10 mouse cellular contexts compared by ENCODE assay signal in the genomic region with DNA sequence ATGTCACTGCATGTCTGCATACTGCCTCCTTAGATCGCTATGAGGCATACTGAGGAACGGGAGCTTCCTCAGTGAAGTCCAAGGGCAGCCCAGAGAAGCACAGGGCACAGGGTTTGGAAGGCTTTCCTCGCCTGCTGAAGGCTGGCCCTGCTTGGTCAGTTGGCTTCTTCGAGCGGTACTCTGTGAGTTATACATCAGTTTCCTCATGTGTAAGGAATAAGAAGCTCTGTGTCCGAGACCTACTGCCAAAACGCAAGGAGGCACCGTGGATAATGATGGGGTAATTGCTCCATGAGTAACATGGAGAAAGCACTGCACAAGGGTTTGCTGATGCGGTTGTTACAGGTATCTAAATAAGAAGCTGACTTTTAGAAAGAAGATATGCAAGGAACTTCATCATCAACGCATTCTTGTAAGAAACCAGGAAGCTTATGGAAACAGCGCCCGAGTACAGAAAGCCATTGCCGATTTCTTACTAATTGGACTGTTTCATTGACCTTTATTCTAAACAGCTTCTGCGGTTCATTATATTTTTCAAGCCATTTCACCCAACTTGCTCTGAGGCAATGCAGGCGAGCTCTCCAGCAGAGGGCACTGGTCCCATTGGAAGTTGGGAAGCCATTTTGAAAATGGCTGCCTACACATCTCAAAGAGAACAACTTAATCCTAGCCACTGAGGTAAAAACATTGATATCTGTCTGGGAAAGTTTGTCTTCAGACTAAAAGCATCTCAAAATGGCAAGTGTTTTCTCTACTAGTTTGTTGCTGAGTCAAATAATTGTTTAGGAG.
DNase-seq lines count a peak whose midpoint lies in the region; ATAC-seq and TF ChIP-seq lines count a peak whose summit lies in the region.
"Had no signal": no experiment of that assay in that cellular context is flagged by ENCODE, and none has a peak within 500 bp of the region (broad histone marks: within the 10 kb centered on the region; RNA-seq: fewer than 3 reads in every experiment).

No protein-coding gene starts in this region.

- no peak overlapping the region for H3K27ac ChIP-seq in hindbrain, postnatal 0 days
- H3K27ac ChIP-seq in hindbrain, embryonic 13.5 days = no peak overlapping the region
- H3K27ac ChIP-seq in midbrain, embryonic 11.5 days (ENCODE audit: low read depth, low read length) = no peak overlapping the region; the same call in 1 of the 2 replicates
- no peak overlapping the region for H3K27ac ChIP-seq in midbrain, embryonic 13.5 days
- no peak overlapping the region for H3K27ac ChIP-seq in cortical plate, adult 2 months (ENCODE audit: insufficient read depth, low read length)
- no peak overlapping the region for H3K27ac ChIP-seq in stomach, postnatal 0 days (replicated peaks)
- H3K27ac ChIP-seq: heart, embryonic 13.5 days had no signal

- TF ChIP-seq POLR2A in cortical plate, adult 2 months (IDR thresholded peaks at IDR 0.05; ENCODE audit: extremely low read depth, insufficient read depth, low read length) = no peak

- no peak overlapping the region for H3K4me3 ChIP-seq in hindbrain, postnatal 0 days (ENCODE audit: low read length)
- H3K4me3 ChIP-seq in hindbrain, embryonic 13.5 days = no peak overlapping the region
- H3K4me3 ChIP-seq in midbrain, embryonic 11.5 days (ENCODE audit: low read depth, low read length) = no peak overlapping the region
- no peak overlapping the region for H3K4me3 ChIP-seq in midbrain, embryonic 13.5 days (replicated peaks)
- no peak overlapping the region for H3K4me3 ChIP-seq in cortical plate, adult 2 months (ENCODE audit: insufficient read depth, low read length)
- no peak overlapping the region for H3K4me3 ChIP-seq in stomach, postnatal 0 days (ENCODE audit: low read depth, low read length)
- H3K4me3 ChIP-seq: heart, embryonic 13.5 days had no signal

- peaks cover 4% of the 10 kb centered on the region; the same call in 1 of the 2 replicates for H3K4me1 ChIP-seq in hindbrain, postnatal 0 days (ENCODE audit: insufficient read depth, low read length)
- peaks cover 20% of the 10 kb centered on the region for H3K4me1 ChIP-seq in hindbrain, embryonic 13.5 days (replicated peaks)
- H3K4me1 ChIP-seq in midbrain, embryonic 11.5 days (ENCODE audit: control insufficient read depth, insufficient read depth, low read length) = peaks cover 18% of the 10 kb centered on the region
- H3K4me1 ChIP-seq in midbrain, embryonic 13.5 days (replicated peaks) = peaks cover 21% of the 10 kb centered on the region
- H3K4me1 ChIP-seq in cortical plate, adult 2 months (ENCODE audit: control insufficient read depth, insufficient read depth, low read length) = no peaks in the 10 kb centered on the region
- no peaks in the 10 kb centered on the region for H3K4me1 ChIP-seq in stomach, postnatal 0 days (replicated peaks; ENCODE audit: control insufficient read depth, insufficient read depth)

- TF ChIP-seq EP300 in stomach, postnatal 0 days (optimal IDR thresholded peaks at IDR 0.05) = no peak

- 87% methylated on average over 15 of the region's 15 CpGs for WGBS in hindbrain, postnatal 0 days
- WGBS in hindbrain, embryonic 13.5 days = 89% methylated on average over 15 of the region's 15 CpGs
- WGBS in midbrain, embryonic 11.5 days = 86% methylated on average over 15 of the region's 15 CpGs
- WGBS in midbrain, embryonic 13.5 days = 85% methylated on average over 15 of the region's 15 CpGs
- 87% methylated on average over 15 of the region's 15 CpGs for WGBS in stomach, postnatal 0 days

- no peak overlapping the region for H3K4me2 ChIP-seq in hindbrain, postnatal 0 days (ENCODE audit: low read depth, low read length)
- H3K4me2 ChIP-seq in hindbrain, embryonic 13.5 days = no peak overlapping the region
- H3K4me2 ChIP-seq in midbrain, embryonic 11.5 days = no peak overlapping the region
- H3K4me2 ChIP-seq in midbrain, embryonic 13.5 days (replicated peaks) = no peak overlapping the region
- H3K4me2 ChIP-seq in stomach, postnatal 0 days (replicated peaks; ENCODE audit: low read depth) = no peak overlapping the region

- no peaks in the 10 kb centered on the region; the same call in 1 of the 2 replicates for H3K27me3 ChIP-seq in hindbrain, postnatal 0 days (ENCODE audit: insufficient read depth, low read length)
- H3K27me3 ChIP-seq in hindbrain, embryonic 13.5 days = peaks cover 26% of the 10 kb centered on the region; the same call in 1 of the 2 replicates
- H3K27me3 ChIP-seq in midbrain, embryonic 11.5 days (ENCODE audit: control insufficient read depth, insufficient read depth, low read length) = peaks cover under 1% of the 10 kb centered on the region; the same call in 1 of the 2 replicates
- H3K27me3 ChIP-seq in midbrain, embryonic 13.5 days = peaks cover 39% of the 10 kb centered on the region
- H3K27me3 ChIP-seq in stomach, postnatal 0 days (ENCODE audit: control insufficient read depth, insufficient read depth, low read length) = no peaks in the 10 kb centered on the region

- H3K36me3 ChIP-seq in hindbrain, postnatal 0 days (ENCODE audit: insufficient read depth, low read length) = no peaks in the 10 kb centered on the region
- H3K36me3 ChIP-seq in hindbrain, embryonic 13.5 days = no peaks in the 10 kb centered on the region
- H3K36me3 ChIP-seq in midbrain, embryonic 11.5 days (ENCODE audit: control insufficient read depth, insufficient read depth, low read length) = no peaks in the 10 kb centered on the region
- no peaks in the 10 kb centered on the region for H3K36me3 ChIP-seq in midbrain, embryonic 13.5 days
- H3K36me3 ChIP-seq in stomach, postnatal 0 days (ENCODE audit: control insufficient read depth, insufficient read depth, low read length) = no peaks in the 10 kb centered on the region
- H3K36me3 ChIP-seq: heart, embryonic 13.5 days had no signal

- peak; percentile 50 for TF ChIP-seq CTCF in hindbrain, postnatal 0 days (IDR thresholded peaks at IDR 0.05; ENCODE audit: low read depth)
- 0 out of 2 replicates have a peak, but pooled peaks have one; percentile 9 for TF ChIP-seq CTCF in cortical plate, adult 2 months (IDR thresholded peaks at IDR 0.05; ENCODE audit: extremely low read depth, insufficient read depth, low read length)
- peak; percentile 41 for TF ChIP-seq CTCF in stomach, postnatal 0 days (IDR thresholded peaks at IDR 0.05; ENCODE audit: low read depth)

- ATAC-seq in hindbrain, postnatal 0 days = no peak
- ATAC-seq in hindbrain, embryonic 13.5 days (ENCODE audit: low FRiP score) = no peak
- no peak for ATAC-seq in midbrain, embryonic 11.5 days (ENCODE audit: low FRiP score)
- ATAC-seq in midbrain, embryonic 13.5 days = no peak
- no peak for ATAC-seq in stomach, postnatal 0 days (ENCODE audit: low FRiP score, low TSS enrichment)
- ATAC-seq: inflammation-experienced regulatory T-cells, adult 6 months had no signal

- peak; percentile 51 for DNase-seq in hindbrain, postnatal 0 days (ENCODE audit: low spot score)
- peak; percentile 91 for DNase-seq in midbrain, embryonic 11.5 days (ENCODE audit: low spot score, missing footprints)
- no peak for DNase-seq in stomach, postnatal 0 days (ENCODE audit: low spot score)
- DNase-seq in gastrocnemius, postnatal 10 days = no peak
- DNase-seq: cerebellum, adult 11 months had no signal

- no peak overlapping the region for H3K9ac ChIP-seq in hindbrain, postnatal 0 days (replicated peaks; ENCODE audit: low read length)
- H3K9ac ChIP-seq in hindbrain, embryonic 13.5 days = no peak overlapping the region
- H3K9ac ChIP-seq in midbrain, embryonic 11.5 days (ENCODE audit: low read length) = no peak overlapping the region
- no peak overlapping the region for H3K9ac ChIP-seq in midbrain, embryonic 13.5 days (replicated peaks)
- no peak overlapping the region for H3K9ac ChIP-seq in stomach, postnatal 0 days (ENCODE audit: low read length)
- H3K9ac ChIP-seq: heart, embryonic 13.5 days had no signal

- H3K9me3 ChIP-seq in hindbrain, postnatal 0 days (ENCODE audit: low read length) = no peaks in the 10 kb centered on the region
- H3K9me3 ChIP-seq in hindbrain, embryonic 13.5 days = no peaks in the 10 kb centered on the region
- H3K9me3 ChIP-seq in midbrain, embryonic 11.5 days (ENCODE audit: control insufficient read depth, low read length) = no peaks in the 10 kb centered on the region
- H3K9me3 ChIP-seq in midbrain, embryonic 13.5 days = no peaks in the 10 kb centered on the region
- H3K9me3 ChIP-seq in stomach, postnatal 0 days (ENCODE audit: control insufficient read depth, low read length) = no peaks in the 10 kb centered on the region
- H3K9me3 ChIP-seq: heart, embryonic 13.5 days had no signal

Comparison
In these comparisons a context has a peak if more than half of its experiments do, and no peak if none do; other contexts are left out.
1. DNase-seq: peak in hindbrain, postnatal 0 days (single experiment) and midbrain, embryonic 11.5 days (single experiment); none in stomach, postnatal 0 days (single experiment) and gastrocnemius, postnatal 10 days (single experiment).
2. Peak in every context shown above with its lines, with median percentiles within 50 percentile points of each other: CTCF ChIP-seq.